Mouse (Mus musculus) T-helper 1 cell (primary cell): ENCODE results near the gene Thoc6.

Experiments used
- in situ Hi-C: fragments of 300-600 bp; cut with MboI, MseI; formaldehyde crosslinking; loops from one replicate; pipeline ENCODE4 v1.15.1; 2025; ENCODE audit warnings: high pct_unique_total_duplicates

The Thoc6 gene

GRCm38 (mm10) chr17:23673424-23674073 lies at the start of gene Thoc6, which contains the start of gene Hcfc1r1:
Gene Thoc6 (minus strand): TSS chr17:23673882.
Gene Hcfc1r1 (plus strand): TSS chr17:23673596.
- in situ Hi-C loops: loop anchor here (5.0 kb wide), 1 partner anchor 34 kb away; no protein-coding TSS in a partner anchor

- in situ Hi-C loops: no loop called here
Measured at GRCm38 (mm10) chr17:23722376-23723125, 48.9 kb upstream of the Thoc6 start, which contains the start of gene 1520401A03Rik. Gene 1520401A03Rik (minus strand): TSS chr17:23722783.

- in situ Hi-C loops: no loop called here
Measured at GRCm38 (mm10) chr17:23721886-23722285, 48.2 kb upstream of the Thoc6 start.

- in situ Hi-C loops: no loop called here
Measured at GRCm38 (mm10) chr17:23719455-23719854, 45.8 kb upstream of the Thoc6 start.

GRCm38 (mm10) chr17:23717003-23717402 lies 43.3 kb upstream of the Thoc6 start:
- in situ Hi-C loops: no loop called here

- in situ Hi-C loops: loop anchor here (5.0 to 10.0 kb wide), 2 partner anchors 34 to 1281 kb away; partner anchors contain the start of genes Hcfc1r1, Thoc6 and Zfp946
Measured at GRCm38 (mm10) chr17:23706212-23706611, 32.5 kb upstream of the Thoc6 start.

GRCm38 (mm10) chr17:23705525-23706104 lies 31.9 kb upstream of the Thoc6 start:
- in situ Hi-C loops: loop anchor here (5.0 to 10.0 kb wide), 2 partner anchors 33 to 1281 kb away; partner anchors contain the start of genes Hcfc1r1, Thoc6 and Zfp946

- in situ Hi-C loops: loop anchor here (5.0 to 10.0 kb wide), 2 partner anchors 32 to 1280 kb away; partner anchors contain the start of genes Hcfc1r1, Thoc6 and Zfp946
Measured at GRCm38 (mm10) chr17:23704741-23705140, 31.1 kb upstream of the Thoc6 start.

GRCm38 (mm10) chr17:23703301-23703700 lies 29.6 kb upstream of the Thoc6 start:
- in situ Hi-C loops: loop anchor here (10.0 kb wide), 1 partner anchor 1278 kb away; the partner anchor contains the start of gene Zfp946

- in situ Hi-C loops: loop anchor here (10.0 kb wide), 1 partner anchor 1275 kb away; the partner anchor contains the start of gene Zfp946
Measured at GRCm38 (mm10) chr17:23700079-23700478, 26.4 kb upstream of the Thoc6 start.

- in situ Hi-C loops: loop anchor here (10.0 kb wide), 1 partner anchor 1275 kb away; the partner anchor contains the start of gene Zfp946
Measured at GRCm38 (mm10) chr17:23699131-23700077, 25.7 kb upstream of the Thoc6 start.

GRCm38 (mm10) chr17:23695801-23696200 lies 22.1 kb upstream of the Thoc6 start:
- in situ Hi-C loops: no loop called here

- in situ Hi-C loops: no loop called here
Measured at GRCm38 (mm10) chr17:23694491-23694890, 20.8 kb upstream of the Thoc6 start.

GRCm38 (mm10) chr17:23683856-23684672 lies 10.4 kb upstream of the Thoc6 start, which contains the start of gene Cldn9:
Gene Cldn9 (minus strand): TSS chr17:23684026.
- in situ Hi-C loops: no loop called here

- in situ Hi-C loops: no loop called here
Measured at GRCm38 (mm10) chr17:23683226-23683625, 9.5 kb upstream of the Thoc6 start.

- in situ Hi-C loops: no loop called here
Measured at GRCm38 (mm10) chr17:23682530-23682929, 8.8 kb upstream of the Thoc6 start.

GRCm38 (mm10) chr17:23682092-23682491 lies 8.4 kb upstream of the Thoc6 start:
- in situ Hi-C loops: no loop called here

- in situ Hi-C loops: no loop called here
Measured at GRCm38 (mm10) chr17:23681086-23681485, 7.4 kb upstream of the Thoc6 start.

- in situ Hi-C loops: no loop called here
Measured at GRCm38 (mm10) chr17:23680336-23680735, 6.7 kb upstream of the Thoc6 start.
